Mouse (Mus musculus): ENCODE data around the gene Cabp2.

GRCm38 (mm10) chr19:4129462-4129861, 48.1 kb downstream of the Cabp2 start:
- no peak for TF ChIP-seq CTCF (IDR thresholded peaks at IDR 0.05; ENCODE audit: low read depth, low read length)
- TF ChIP-seq POLR2A (IDR thresholded peaks at IDR 0.05; ENCODE audit: borderline replicate concordance, low read depth, low read length): no peak
